In genomic region chr9:34992201-34992600, GRCm38 (mm10) we compare ENCODE assay signal across 12 mouse cellular contexts.
DNase-seq lines count a peak whose midpoint lies in the region; ATAC-seq lines count a peak whose summit lies in the region.
"Had no signal": no experiment of that assay in that cellular context is flagged by ENCODE, and none has a peak within 500 bp of the region (broad histone marks: within the 10 kb centered on the region; RNA-seq: fewer than 3 reads in every experiment).

No protein-coding gene starts in this region.

- H3K36me3 ChIP-seq in heart, embryonic 11.5 days (ENCODE audit: control insufficient read depth, insufficient read depth, low read length): no peaks in the 10 kb centered on the region
- H3K36me3 ChIP-seq: limb, embryonic 12.5 days; neural tube, embryonic 13.5 days had no signal

- no peaks in the 10 kb centered on the region for H3K27me3 ChIP-seq in heart, embryonic 11.5 days (ENCODE audit: control insufficient read depth, insufficient read depth, low read length)
- H3K27me3 ChIP-seq: limb, embryonic 12.5 days; neural tube, embryonic 13.5 days had no signal

- H3K4me1 ChIP-seq in heart, embryonic 11.5 days (ENCODE audit: control insufficient read depth, insufficient read depth, low read length): 0 out of 2 replicates have a peak, but pooled peaks cover 2% of the 10 kb centered on the region

- no peak overlapping the region for H3K27ac ChIP-seq in heart, embryonic 11.5 days (ENCODE audit: low read depth, low read length)
- H3K27ac ChIP-seq: limb, embryonic 12.5 days; neural tube, embryonic 13.5 days had no signal

- peak; percentile 27 to 39 for DNase-seq in heart, adult 9 months (ENCODE audit: low spot score in 2 of 2)
- peak; percentile 81 for DNase-seq in NIH3T3 (ENCODE audit: low read depth)
- peak; percentile 43 for DNase-seq in embryo, embryonic 11 days
- peak; percentile 31 to 67 for DNase-seq in kidney, postnatal 36 days
- no peak for DNase-seq in c-Kit-positive CD71-positive TER-119-positive erythroid progenitor cells, embryonic 14.5 days (ENCODE audit: low spot score)
- no peak for DNase-seq in gastrocnemius, postnatal 25 days
- DNase-seq: thymus, postnatal 14 days had no signal

- WGBS in heart, embryonic 11.5 days (ENCODE audit: insufficient replicate concordance): 45% methylated on average over 4 of the region's 4 CpGs

- no peak for ATAC-seq in heart, embryonic 11.5 days (replicated peaks; ENCODE audit: insufficient number of reproducible peaks, low FRiP score, low TSS enrichment)
- no peak for ATAC-seq in inflammation-experienced regulatory T-cells, adult 6 months

- no peaks in the 10 kb centered on the region for H3K9me3 ChIP-seq in heart, embryonic 11.5 days (replicated peaks; ENCODE audit: control insufficient read depth, low read length)
- H3K9me3 ChIP-seq: limb, embryonic 12.5 days; megakaryocyte, embryonic 14.5 days; neural tube, embryonic 13.5 days had no signal

- no peak overlapping the region for H3K4me3 ChIP-seq in heart, embryonic 11.5 days (ENCODE audit: low read depth, low read length)
- H3K4me3 ChIP-seq: limb, embryonic 12.5 days; megakaryocyte, embryonic 14.5 days; neural tube, embryonic 13.5 days had no signal

- H3K4me2 ChIP-seq in heart, embryonic 11.5 days: no peak overlapping the region
- H3K4me2 ChIP-seq: limb, embryonic 12.5 days; neural tube, embryonic 13.5 days had no signal

- H3K9ac ChIP-seq in heart, embryonic 11.5 days (ENCODE audit: low read depth, low read length): no peak overlapping the region
- H3K9ac ChIP-seq: limb, embryonic 12.5 days; neural tube, embryonic 13.5 days had no signal

Comparison
In these comparisons a context has a peak if more than half of its experiments do, and no peak if none do; other contexts are left out.
1. DNase-seq: peak in heart, adult 9 months (2 of 2), NIH3T3 (single experiment), embryo, embryonic 11 days (single experiment) and kidney, postnatal 36 days (2 of 2); none in c-Kit-positive CD71-positive TER-119-positive erythroid progenitor cells, embryonic 14.5 days (single experiment) and gastrocnemius, postnatal 25 days (single experiment).